ENCODE assay signal across 20 mouse cellular contexts in genomic region chr9:22679485-22679884, GRCm38 (mm10).
DNase-seq lines count a peak whose midpoint lies in the region; ATAC-seq and TF ChIP-seq lines count a peak whose summit lies in the region.
"Had no signal": no experiment of that assay in that cellular context is flagged by ENCODE, and none has a peak within 500 bp of the region (broad histone marks: within the 10 kb centered on the region; RNA-seq: fewer than 3 reads in every experiment).

No protein-coding gene starts in this region.

- H3K27me3 ChIP-seq in heart, adult 2 months (ENCODE audit: control insufficient read depth, insufficient read depth, low read length), result no peaks in the 10 kb centered on the region
- H3K27me3 ChIP-seq in heart, embryonic 10.5 days (ENCODE audit: insufficient read depth, poor library complexity, severe bottlenecking), result no peaks in the 10 kb centered on the region
- H3K27me3 ChIP-seq in midbrain, postnatal 0 days (ENCODE audit: insufficient read depth, low read length), result no peaks in the 10 kb centered on the region
- no peaks in the 10 kb centered on the region for H3K27me3 ChIP-seq in midbrain, embryonic 16.5 days (ENCODE audit: control insufficient read depth, insufficient read depth, low read depth, low read length)
- H3K27me3 ChIP-seq in liver, embryonic 11.5 days (replicated peaks; ENCODE audit: control insufficient read depth, insufficient read depth, low read length), result no peaks in the 10 kb centered on the region
- H3K27me3 ChIP-seq in splenic B cell, adult 2 months (ENCODE audit: control insufficient read depth, insufficient read depth, low read length, poor library complexity, severe bottlenecking), result no peaks in the 10 kb centered on the region
- H3K27me3 ChIP-seq: forebrain, embryonic 15.5 days; neural tube, embryonic 13.5 days had no signal

- no peak for ATAC-seq in midbrain, postnatal 0 days (ENCODE audit: low FRiP score)
- no peak for ATAC-seq in midbrain, embryonic 16.5 days
- peak; percentile 39; the same call in 1 of the 2 replicates for ATAC-seq in liver, embryonic 11.5 days (replicated peaks; ENCODE audit: low FRiP score)
- ATAC-seq: forebrain, embryonic 15.5 days had no signal

- no peaks in the 10 kb centered on the region for H3K36me3 ChIP-seq in heart, adult 2 months (ENCODE audit: control insufficient read depth, insufficient read depth, low read length)
- H3K36me3 ChIP-seq in heart, embryonic 10.5 days, result no peaks in the 10 kb centered on the region
- H3K36me3 ChIP-seq in midbrain, postnatal 0 days (ENCODE audit: insufficient read depth, low read length), result no peaks in the 10 kb centered on the region
- no peaks in the 10 kb centered on the region for H3K36me3 ChIP-seq in midbrain, embryonic 16.5 days (ENCODE audit: control insufficient read depth, insufficient read depth, low read length)
- H3K36me3 ChIP-seq in liver, embryonic 11.5 days (ENCODE audit: control insufficient read depth, insufficient read depth, low read length), result no peaks in the 10 kb centered on the region
- no peaks in the 10 kb centered on the region for H3K36me3 ChIP-seq in splenic B cell, adult 2 months (ENCODE audit: control insufficient read depth, insufficient read depth, low read length, poor library complexity, severe bottlenecking)
- H3K36me3 ChIP-seq: forebrain, embryonic 15.5 days; neural tube, embryonic 13.5 days had no signal

- H3K27ac ChIP-seq in heart, adult 2 months, result no peak overlapping the region
- H3K27ac ChIP-seq in heart, embryonic 10.5 days, result no peak overlapping the region
- no peak overlapping the region for H3K27ac ChIP-seq in midbrain, postnatal 0 days (ENCODE audit: low read depth, low read length)
- no peak overlapping the region for H3K27ac ChIP-seq in midbrain, embryonic 16.5 days (ENCODE audit: low read length)
- no peak overlapping the region for H3K27ac ChIP-seq in liver, embryonic 11.5 days (ENCODE audit: low read depth, low read length)
- H3K27ac ChIP-seq: forebrain, embryonic 15.5 days; macrophage; neural tube, embryonic 13.5 days had no signal

- H3K4me3 ChIP-seq in heart, adult 2 months, result no peak overlapping the region
- H3K4me3 ChIP-seq in heart, embryonic 10.5 days, result no peak overlapping the region
- no peak overlapping the region for H3K4me3 ChIP-seq in midbrain, postnatal 0 days (ENCODE audit: low read depth, low read length)
- no peak overlapping the region for H3K4me3 ChIP-seq in midbrain, embryonic 16.5 days (ENCODE audit: low read depth, low read length)
- H3K4me3 ChIP-seq in liver, embryonic 11.5 days (ENCODE audit: low read depth, low read length), result no peak overlapping the region
- H3K4me3 ChIP-seq: erythroblast, embryonic 14.5 days; forebrain, embryonic 15.5 days; neural tube, embryonic 13.5 days had no signal

- H3K9me3 ChIP-seq in heart, embryonic 10.5 days, result no peaks in the 10 kb centered on the region
- H3K9me3 ChIP-seq in midbrain, postnatal 0 days (ENCODE audit: low read length), result no peaks in the 10 kb centered on the region
- H3K9me3 ChIP-seq in midbrain, embryonic 16.5 days (replicated peaks; ENCODE audit: control insufficient read depth, low read length, poor library complexity, severe bottlenecking), result no peaks in the 10 kb centered on the region
- no peaks in the 10 kb centered on the region for H3K9me3 ChIP-seq in liver, embryonic 11.5 days (ENCODE audit: control insufficient read depth, low read length)
- H3K9me3 ChIP-seq: forebrain, embryonic 15.5 days; neural tube, embryonic 13.5 days had no signal

- no peak overlapping the region for H3K4me2 ChIP-seq in midbrain, postnatal 0 days (ENCODE audit: low read depth, low read length, poor library complexity, severe bottlenecking)
- no peak overlapping the region for H3K4me2 ChIP-seq in midbrain, embryonic 16.5 days (ENCODE audit: low read length)
- no peak overlapping the region for H3K4me2 ChIP-seq in liver, embryonic 11.5 days
- H3K4me2 ChIP-seq: forebrain, embryonic 15.5 days; neural tube, embryonic 13.5 days had no signal

- peak; percentile 18; the same call in 1 of the 2 replicates for TF ChIP-seq CTCF in heart, adult 2 months (IDR thresholded peaks at IDR 0.05)
- TF ChIP-seq CTCF in midbrain, postnatal 0 days (IDR thresholded peaks at IDR 0.05), result peak; percentile 46

- H3K79me2 ChIP-seq in heart, adult 2 months (replicated peaks; ENCODE audit: control insufficient read depth, insufficient read depth, low read length), result no peaks in the 10 kb centered on the region

- 86% methylated on average over 4 of the region's 4 CpGs for WGBS in heart, adult 2 months
- WGBS in heart, embryonic 10.5 days, result 88% methylated on average over 4 of the region's 4 CpGs
- WGBS in midbrain, postnatal 0 days, result 80% methylated on average over 4 of the region's 4 CpGs
- 79% methylated on average over 4 of the region's 4 CpGs for WGBS in midbrain, embryonic 16.5 days
- 79% methylated on average over 4 of the region's 4 CpGs for WGBS in liver, embryonic 11.5 days

- no peak overlapping the region for H3K9ac ChIP-seq in heart, adult 2 months (ENCODE audit: low read depth, low read length)
- H3K9ac ChIP-seq in midbrain, postnatal 0 days (replicated peaks; ENCODE audit: low read length, poor library complexity, severe bottlenecking), result no peak overlapping the region
- no peak overlapping the region for H3K9ac ChIP-seq in midbrain, embryonic 16.5 days (ENCODE audit: low read depth, low read length)
- no peak overlapping the region for H3K9ac ChIP-seq in liver, embryonic 11.5 days (ENCODE audit: low read depth, low read length)
- H3K9ac ChIP-seq: forebrain, embryonic 15.5 days; neural tube, embryonic 13.5 days had no signal

- intact Hi-C loops in heart, adult 2 months (cut with DNase I), result no loop called here

- no peak for DNase-seq in heart, adult 2 months
- no peak for DNase-seq in heart, embryonic 10.5 days (ENCODE audit: low spot score)
- no peak for DNase-seq in midbrain, postnatal 0 days (ENCODE audit: low spot score)
- DNase-seq in liver, embryonic 11.5 days (ENCODE audit: low spot score), result peak; percentile 24
- DNase-seq in splenic B cell, adult 2 months (ENCODE audit: low read depth, low spot score), result peak; percentile 14
- no peak for DNase-seq in thymus, postnatal 4 days
- no peak for DNase-seq in yolk sac, embryonic 10.5 days (ENCODE audit: low spot score)
- DNase-seq: B cell, adult 2 months; cerebellum, adult 11 months; heart, postnatal 4 days; kidney, adult 8-10 months; kidney, postnatal 4 days; lung, adult 2 months; right cerebral cortex, postnatal 4 days; thymus, adult 2 months had no signal

- no peak for TF ChIP-seq POLR2A in heart, adult 2 months (IDR thresholded peaks at IDR 0.05; ENCODE audit: insufficient read depth, low read depth, low read length)

- TF ChIP-seq EP300 in heart, adult 2 months (IDR thresholded peaks at IDR 0.05; ENCODE audit: insufficient read depth, low read depth, low read length), result no peak

- H3K4me1 ChIP-seq in heart, adult 2 months (ENCODE audit: control insufficient read depth, insufficient read depth, low read length), result peaks cover 1% of the 10 kb centered on the region; the same call in 1 of the 2 replicates
- no peaks in the 10 kb centered on the region for H3K4me1 ChIP-seq in heart, embryonic 10.5 days
- H3K4me1 ChIP-seq in midbrain, postnatal 0 days (ENCODE audit: insufficient read depth, low read length), result no peaks in the 10 kb centered on the region
- H3K4me1 ChIP-seq in midbrain, embryonic 16.5 days (ENCODE audit: control insufficient read depth, insufficient read depth, low read length), result peaks cover 2% of the 10 kb centered on the region
- H3K4me1 ChIP-seq in liver, embryonic 11.5 days (replicated peaks; ENCODE audit: control insufficient read depth, insufficient read depth, low read length), result peaks cover 2% of the 10 kb centered on the region

Comparison
In these comparisons a context has a peak if more than half of its experiments do, and no peak if none do; other contexts are left out.
1. DNase-seq: peak in liver, embryonic 11.5 days (single experiment) and splenic B cell, adult 2 months (single experiment); none in heart, adult 2 months (0 of 2), heart, embryonic 10.5 days (single experiment), midbrain, postnatal 0 days (single experiment), thymus, postnatal 4 days (single experiment) and yolk sac, embryonic 10.5 days (single experiment).